Mouse (Mus musculus) heart, postnatal 0 days (tissue): ENCODE measurements around the gene Gcnt3.

Experiments
- CTCF ChIP-seq: IDR thresholded peaks from 2 replicates; pipeline ENCODE4 v1.5.1; 2016; ENCODE audit warnings: antibody characterized with exemption, control low read depth, low read depth
- EP300 ChIP-seq: IDR thresholded peaks from 2 replicates; pipeline ENCODE4 v1.6.1; 2016; ENCODE audit warnings: antibody characterized with exemption, low read depth

GRCm38 (mm10) chr9:70047839-70048238 lies 10.0 kb upstream of the Gcnt3 start:
- TF ChIP-seq EP300 (no peak), CTCF (no peak)
